Comparison of ENCODE assay signal across 21 mouse cellular contexts in genomic region chr1:192259616-192260015, GRCm38 (mm10).
DNase-seq lines count a peak whose midpoint lies in the region; ATAC-seq lines count a peak whose summit lies in the region.
"Had no signal": no experiment of that assay in that cellular context is flagged by ENCODE, and none has a peak within 500 bp of the region (broad histone marks: within the 10 kb centered on the region; RNA-seq: fewer than 3 reads in every experiment).

No protein-coding gene starts in this region.

- no peak overlapping the region for H3K4me3 ChIP-seq in forebrain, embryonic 10.5 days
- no peak overlapping the region for H3K4me3 ChIP-seq in forebrain, embryonic 16.5 days (replicated peaks; ENCODE audit: low read length)
- no peak overlapping the region for H3K4me3 ChIP-seq in heart, embryonic 11.5 days (ENCODE audit: low read depth, low read length)
- no peak overlapping the region for H3K4me3 ChIP-seq in heart, embryonic 10.5 days

- no peaks in the 10 kb centered on the region for H3K9me3 ChIP-seq in forebrain, embryonic 10.5 days
- no peaks in the 10 kb centered on the region for H3K9me3 ChIP-seq in forebrain, embryonic 16.5 days (ENCODE audit: control insufficient read depth, low read length)
- no peaks in the 10 kb centered on the region for H3K9me3 ChIP-seq in heart, embryonic 11.5 days (replicated peaks; ENCODE audit: control insufficient read depth, low read length)
- H3K9me3 ChIP-seq in heart, embryonic 10.5 days: no peaks in the 10 kb centered on the region
- H3K9me3 ChIP-seq: G1E had no signal

- DNase-seq in forebrain, embryonic 10.5 days (ENCODE audit: extremely low spot score, low spot score): no peak
- peak; percentile 52 for DNase-seq in heart, adult 11 months
- peak; percentile 63 for DNase-seq in heart, embryonic 10.5 days (ENCODE audit: low spot score)
- no peak for DNase-seq in heart, postnatal 25 days (ENCODE audit: low spot score)
- DNase-seq in spleen, postnatal 36 days (ENCODE audit: low spot score in 2 of 2): no peak
- DNase-seq: adrenal gland, adult 2 months; adrenal gland, adult 8-10 months; adrenal gland, postnatal 10 days; adrenal gland, postnatal 14 days; adrenal gland, postnatal 25 days; adrenal gland, postnatal 36 days; B cell, adult 2 months; cerebellum, adult 11 months; cerebellum, adult 11-12 months had no signal

- 85% methylated on average over 7 of the region's 7 CpGs for WGBS in forebrain, embryonic 10.5 days
- 77% methylated on average over 7 of the region's 7 CpGs for WGBS in forebrain, embryonic 16.5 days
- 79% methylated on average over 7 of the region's 7 CpGs for WGBS in heart, embryonic 11.5 days (ENCODE audit: insufficient replicate concordance)
- 86% methylated on average over 7 of the region's 7 CpGs for WGBS in heart, embryonic 10.5 days

- H3K36me3 ChIP-seq in forebrain, embryonic 10.5 days (replicated peaks): no peaks in the 10 kb centered on the region
- no peaks in the 10 kb centered on the region for H3K36me3 ChIP-seq in forebrain, embryonic 16.5 days (ENCODE audit: control insufficient read depth, insufficient read depth)
- H3K36me3 ChIP-seq in heart, embryonic 11.5 days (ENCODE audit: control insufficient read depth, insufficient read depth, low read length): no peaks in the 10 kb centered on the region
- no peaks in the 10 kb centered on the region for H3K36me3 ChIP-seq in heart, embryonic 10.5 days
- H3K36me3 ChIP-seq: G1E had no signal

- no peak for ATAC-seq in forebrain, embryonic 16.5 days
- ATAC-seq in heart, embryonic 11.5 days (replicated peaks; ENCODE audit: insufficient number of reproducible peaks, low FRiP score, low TSS enrichment): no peak
- 0 out of 2 replicates have a peak, but pooled peaks have one; percentile 26 for ATAC-seq in megakaryocyte-erythroid progenitor cell, adult 5-6 weeks (replicated peaks; ENCODE audit: low FRiP score, low TSS enrichment, poor library complexity, severe bottlenecking)
- ATAC-seq: activated CD4-positive, CD25-positive, alpha-beta regulatory T cell, adult 4 months; CD4-positive, CD25-positive, alpha-beta regulatory T cell, adult 4 months; Patski had no signal

- H3K27me3 ChIP-seq in forebrain, embryonic 10.5 days (ENCODE audit: poor library complexity, severe bottlenecking): no peaks in the 10 kb centered on the region
- H3K27me3 ChIP-seq in forebrain, embryonic 16.5 days (replicated peaks; ENCODE audit: control insufficient read depth, insufficient read depth, low read length): no peaks in the 10 kb centered on the region
- H3K27me3 ChIP-seq in heart, embryonic 11.5 days (ENCODE audit: control insufficient read depth, insufficient read depth, low read length): no peaks in the 10 kb centered on the region
- H3K27me3 ChIP-seq in heart, embryonic 10.5 days (ENCODE audit: insufficient read depth, poor library complexity, severe bottlenecking): no peaks in the 10 kb centered on the region

- no peak overlapping the region for H3K9ac ChIP-seq in forebrain, embryonic 16.5 days (replicated peaks; ENCODE audit: low read depth, low read length)
- no peak overlapping the region for H3K9ac ChIP-seq in heart, embryonic 11.5 days (ENCODE audit: low read depth, low read length)

- 0 out of 2 replicates have a peak overlapping the region, but pooled peaks have one; percentile 17 for H3K27ac ChIP-seq in forebrain, embryonic 10.5 days
- no peak overlapping the region for H3K27ac ChIP-seq in forebrain, embryonic 16.5 days (ENCODE audit: low read length)
- H3K27ac ChIP-seq in heart, embryonic 11.5 days (ENCODE audit: low read depth, low read length): no peak overlapping the region
- H3K27ac ChIP-seq in heart, embryonic 10.5 days: no peak overlapping the region

- H3K4me1 ChIP-seq in forebrain, embryonic 10.5 days: no peaks in the 10 kb centered on the region
- H3K4me1 ChIP-seq in forebrain, embryonic 16.5 days (replicated peaks; ENCODE audit: control insufficient read depth, insufficient read depth, low read length): no peaks in the 10 kb centered on the region
- no peaks in the 10 kb centered on the region for H3K4me1 ChIP-seq in heart, embryonic 11.5 days (ENCODE audit: control insufficient read depth, insufficient read depth, low read length)
- H3K4me1 ChIP-seq in heart, embryonic 10.5 days: no peaks in the 10 kb centered on the region

- no peak overlapping the region for H3K4me2 ChIP-seq in forebrain, embryonic 16.5 days (ENCODE audit: low read length)
- H3K4me2 ChIP-seq in heart, embryonic 11.5 days: no peak overlapping the region

- intact Hi-C loops in heart, postnatal 25 days (cut with DNase I): no loop called here

Comparison
In these comparisons a context has a peak if more than half of its experiments do, and no peak if none do; other contexts are left out.
1. DNase-seq: peak in heart, adult 11 months (single experiment) and heart, embryonic 10.5 days (single experiment); none in forebrain, embryonic 10.5 days (single experiment), heart, postnatal 25 days (single experiment) and spleen, postnatal 36 days (0 of 2).